Mouse (Mus musculus): Measurements from ENCODE around the gene Shisa9. TPM values are rescaled to one million over a fixed set of nuclear protein-coding genes. Genes with fewer than 3 reads are reported as not detected.

The Shisa9 gene
- polyA plus RNA-seq, 1 experiment from 2014 or later, result 1.0 TPM

DNA sequence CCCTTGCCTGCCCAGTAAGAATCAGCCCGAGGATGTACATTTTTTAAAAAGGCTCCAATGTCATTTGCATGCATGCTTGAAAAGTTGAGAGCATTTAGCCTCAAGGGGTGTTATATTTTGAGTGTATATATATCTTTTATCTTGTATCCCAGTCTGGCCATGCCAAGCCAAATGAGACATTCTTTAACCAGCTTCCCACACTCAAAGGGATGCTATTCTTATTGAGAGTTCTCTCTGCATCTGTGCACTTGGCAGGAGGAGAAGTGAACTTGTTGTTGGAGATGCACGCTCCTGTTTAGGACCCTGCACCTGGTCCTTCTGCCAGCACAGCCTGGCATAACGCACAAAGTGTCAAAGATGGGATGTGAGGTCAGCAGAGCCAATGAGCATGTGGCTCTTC is 135.6 kb downstream of the Shisa9 start:
- H3K27ac ChIP-seq (ENCODE audit: low read depth, low read length), result no peak overlapping the region
- H3K9ac ChIP-seq (ENCODE audit: low read depth, low read length), result no peak overlapping the region
- no peaks in the 10 kb centered on the region for H3K4me1 ChIP-seq (ENCODE audit: control insufficient read depth, insufficient read depth, low read length)
- no peaks in the 10 kb centered on the region for H3K27me3 ChIP-seq (ENCODE audit: control insufficient read depth, insufficient read depth, low read length)
- no peak overlapping the region for H3K4me2 ChIP-seq (replicated peaks; ENCODE audit: low read depth, low read length)
- 88% methylated on average over 3 of the region's 3 CpGs for WGBS
- no peak overlapping the region for H3K4me3 ChIP-seq (ENCODE audit: low read length)
- no peaks in the 10 kb centered on the region for H3K36me3 ChIP-seq (ENCODE audit: control insufficient read depth, insufficient read depth, low read length)
- ATAC-seq (ENCODE audit: low FRiP score, low TSS enrichment), result no peak
- H3K9me3 ChIP-seq (ENCODE audit: control insufficient read depth, low read length), result no peaks in the 10 kb centered on the region

GRCm38 (mm10) chr16:12129782-12130181 is 145.9 kb downstream of the Shisa9 start:
- H3K4me2 ChIP-seq (replicated peaks; ENCODE audit: low read depth, low read length), result no peak overlapping the region
- H3K4me3 ChIP-seq (ENCODE audit: low read length), result no peak overlapping the region
- no peaks in the 10 kb centered on the region for H3K9me3 ChIP-seq (ENCODE audit: control insufficient read depth, low read length)
- ATAC-seq (ENCODE audit: low FRiP score, low TSS enrichment), result no peak
- H3K36me3 ChIP-seq (ENCODE audit: control insufficient read depth, insufficient read depth, low read length), result no peaks in the 10 kb centered on the region
- no peak overlapping the region for H3K27ac ChIP-seq (ENCODE audit: low read depth, low read length)
- H3K9ac ChIP-seq (ENCODE audit: low read depth, low read length), result no peak overlapping the region
- 88% methylated on average over 3 of the region's 3 CpGs for WGBS
- no peaks in the 10 kb centered on the region for H3K4me1 ChIP-seq (ENCODE audit: control insufficient read depth, insufficient read depth, low read length)
- H3K27me3 ChIP-seq (ENCODE audit: control insufficient read depth, insufficient read depth, low read length), result no peaks in the 10 kb centered on the region

DNA sequence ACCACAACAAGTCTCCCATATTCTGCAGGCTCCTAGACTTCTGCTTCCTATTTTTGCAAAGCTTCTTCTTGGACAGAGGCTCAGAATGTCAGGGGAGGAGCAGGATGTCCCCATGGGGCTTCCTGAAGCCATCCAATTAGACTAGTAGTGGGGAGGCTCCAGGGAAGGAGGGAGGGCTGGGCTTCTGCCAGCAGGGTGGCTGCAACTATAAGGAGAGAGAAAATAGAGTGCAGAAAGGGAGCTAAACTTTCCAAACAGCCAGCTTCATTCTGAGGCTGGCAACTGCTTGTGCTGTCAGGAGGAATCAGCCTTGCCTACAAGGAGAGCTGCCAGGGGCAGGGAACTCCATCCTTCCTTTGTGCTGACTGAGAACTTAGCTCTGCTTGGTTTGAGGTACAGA is 162.8 kb downstream of the Shisa9 start:
- H3K36me3 ChIP-seq (ENCODE audit: control insufficient read depth, insufficient read depth, low read length), result no peaks in the 10 kb centered on the region
- no peak for ATAC-seq (ENCODE audit: low FRiP score, low TSS enrichment)
- no peak overlapping the region for H3K4me3 ChIP-seq (ENCODE audit: low read length)
- no peak overlapping the region for H3K9ac ChIP-seq (ENCODE audit: low read depth, low read length)
- no peaks in the 10 kb centered on the region for H3K9me3 ChIP-seq (ENCODE audit: control insufficient read depth, low read length)
- no peak overlapping the region for H3K27ac ChIP-seq (ENCODE audit: low read depth, low read length)
- no peaks in the 10 kb centered on the region for H3K27me3 ChIP-seq (ENCODE audit: control insufficient read depth, insufficient read depth, low read length)
- no peak overlapping the region for H3K4me2 ChIP-seq (replicated peaks; ENCODE audit: low read depth, low read length)
- no peaks in the 10 kb centered on the region for H3K4me1 ChIP-seq (ENCODE audit: control insufficient read depth, insufficient read depth, low read length)

DNA sequence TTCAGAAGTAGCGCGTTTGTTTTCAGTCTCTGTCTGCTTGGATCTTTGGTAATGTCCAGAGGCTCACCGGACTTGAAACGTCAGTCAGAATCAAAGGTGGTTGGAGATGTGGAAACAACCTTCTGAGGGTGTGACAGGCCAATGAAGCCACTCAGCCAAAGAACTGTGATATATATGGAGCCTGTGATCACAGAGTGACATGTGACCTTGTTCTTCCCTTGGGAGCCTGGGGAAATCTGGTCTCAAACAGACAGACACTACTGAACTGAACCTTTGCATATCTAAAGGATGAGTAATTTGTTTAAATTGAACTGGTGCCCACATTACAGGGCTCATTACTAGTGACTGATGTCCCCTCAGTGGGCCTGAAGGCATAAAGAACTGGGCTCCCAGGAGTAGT is 168.1 kb downstream of the Shisa9 start:
- WGBS, result 72% methylated on average over 4 of the region's 4 CpGs
- H3K27me3 ChIP-seq (ENCODE audit: control insufficient read depth, insufficient read depth, low read length), result no peaks in the 10 kb centered on the region
- no peaks in the 10 kb centered on the region for H3K4me1 ChIP-seq (ENCODE audit: control insufficient read depth, insufficient read depth, low read length)
- H3K4me3 ChIP-seq (ENCODE audit: low read length), result no peak overlapping the region
- H3K9me3 ChIP-seq (ENCODE audit: control insufficient read depth, low read length), result no peaks in the 10 kb centered on the region
- no peaks in the 10 kb centered on the region for H3K36me3 ChIP-seq (ENCODE audit: control insufficient read depth, insufficient read depth, low read length)
- H3K4me2 ChIP-seq (replicated peaks; ENCODE audit: low read depth, low read length), result no peak overlapping the region
- ATAC-seq (ENCODE audit: low FRiP score, low TSS enrichment), result no peak
- no peak overlapping the region for H3K27ac ChIP-seq (ENCODE audit: low read depth, low read length)
- H3K9ac ChIP-seq (ENCODE audit: low read depth, low read length), result no peak overlapping the region

GRCm38 (mm10) chr16:12154476-12154875 is 170.6 kb downstream of the Shisa9 start:
- ATAC-seq (ENCODE audit: low FRiP score, low TSS enrichment), result no peak
- 83% methylated on average over 2 of the region's 2 CpGs for WGBS
- H3K9me3 ChIP-seq (ENCODE audit: control insufficient read depth, low read length), result no peaks in the 10 kb centered on the region
- H3K4me3 ChIP-seq (ENCODE audit: low read length), result no peak overlapping the region
- H3K27me3 ChIP-seq (ENCODE audit: control insufficient read depth, insufficient read depth, low read length), result no peaks in the 10 kb centered on the region
- no peaks in the 10 kb centered on the region for H3K36me3 ChIP-seq (ENCODE audit: control insufficient read depth, insufficient read depth, low read length)
- no peak overlapping the region for H3K4me2 ChIP-seq (replicated peaks; ENCODE audit: low read depth, low read length)
- H3K27ac ChIP-seq (ENCODE audit: low read depth, low read length), result no peak overlapping the region
- no peak overlapping the region for H3K9ac ChIP-seq (ENCODE audit: low read depth, low read length)
- H3K4me1 ChIP-seq (ENCODE audit: control insufficient read depth, insufficient read depth, low read length), result no peaks in the 10 kb centered on the region

DNA sequence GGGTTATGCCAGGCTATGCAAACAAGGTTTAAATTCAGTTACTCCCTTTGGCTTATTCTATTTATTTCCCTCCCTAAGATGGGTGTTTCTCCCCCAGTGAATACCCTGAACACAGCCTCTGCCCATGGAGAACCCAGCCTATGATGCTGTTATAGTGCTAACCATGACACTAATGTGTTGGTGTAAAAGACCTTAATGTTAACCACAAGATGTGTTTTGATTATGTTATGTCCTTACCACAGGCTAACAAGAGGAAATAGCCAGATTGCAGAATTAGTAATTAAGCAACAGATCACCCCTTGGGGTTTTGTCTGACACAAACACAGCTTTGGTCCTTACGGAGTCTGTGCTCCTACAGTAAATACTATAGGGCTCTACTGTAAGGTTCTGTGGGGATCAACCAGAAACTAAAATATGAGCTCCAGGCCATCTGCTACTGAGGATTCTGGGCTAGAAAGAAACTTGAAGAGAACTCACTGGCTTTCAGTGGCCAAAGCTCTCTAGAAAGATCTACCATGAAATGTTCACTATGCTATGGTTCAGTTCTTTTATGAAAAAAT is 189.6 kb downstream of the Shisa9 start:
- no peaks in the 10 kb centered on the region for H3K4me1 ChIP-seq (ENCODE audit: control insufficient read depth, insufficient read depth, low read length)
- no peaks in the 10 kb centered on the region for H3K36me3 ChIP-seq (ENCODE audit: control insufficient read depth, insufficient read depth, low read length)
- no peaks in the 10 kb centered on the region for H3K9me3 ChIP-seq (ENCODE audit: control insufficient read depth, low read length)
- no peak overlapping the region for H3K9ac ChIP-seq (ENCODE audit: low read depth, low read length)
- 88% methylated on average over 1 of the region's 1 CpGs for WGBS
- no peak for ATAC-seq (ENCODE audit: low FRiP score, low TSS enrichment)
- no peak overlapping the region for H3K4me2 ChIP-seq (replicated peaks; ENCODE audit: low read depth, low read length)
- no peak overlapping the region for H3K27ac ChIP-seq (ENCODE audit: low read depth, low read length)
- H3K27me3 ChIP-seq (ENCODE audit: control insufficient read depth, insufficient read depth, low read length), result no peaks in the 10 kb centered on the region
- H3K4me3 ChIP-seq (ENCODE audit: low read length), result no peak overlapping the region

DNA sequence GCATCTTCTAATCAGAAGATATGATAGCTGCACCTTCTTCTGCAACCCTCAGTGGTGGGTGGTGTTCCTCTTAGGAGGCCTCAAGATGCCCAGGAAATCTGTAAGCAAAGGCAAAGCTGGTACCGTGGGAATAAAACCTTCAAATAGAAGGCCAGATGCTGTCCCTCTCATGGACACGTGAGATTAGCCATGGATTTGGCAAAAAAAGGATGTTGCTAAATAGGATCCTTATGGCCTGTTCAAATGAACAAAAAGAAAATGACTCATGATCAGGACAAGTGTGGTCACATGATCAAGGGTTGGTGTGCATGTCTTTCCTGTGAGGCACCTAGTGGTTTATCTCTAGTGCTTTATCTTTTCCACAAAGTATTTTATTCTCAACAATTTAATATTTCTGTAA is 194.1 kb downstream of the Shisa9 start:
- ATAC-seq (ENCODE audit: low FRiP score, low TSS enrichment), result no peak
- 90% methylated on average over 2 of the region's 2 CpGs for WGBS

DNA sequence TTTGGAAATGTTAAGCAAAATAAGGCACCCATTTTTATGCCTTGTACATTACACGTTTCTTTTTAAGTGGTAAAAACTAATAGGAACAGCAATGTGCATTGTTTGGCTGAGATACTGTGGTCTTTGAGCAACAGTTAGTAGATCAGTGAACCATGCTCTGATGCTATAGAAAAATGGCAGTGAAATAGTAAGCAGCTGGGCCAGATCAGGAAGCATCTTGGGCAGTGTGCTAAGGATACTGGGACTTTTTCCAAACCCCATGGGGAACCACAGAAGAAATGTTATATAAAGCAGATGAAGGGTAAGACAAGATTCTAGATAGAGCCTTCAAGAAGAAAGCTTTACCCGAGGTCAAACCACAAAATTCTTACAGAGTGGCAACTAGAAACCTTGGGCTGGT is 205.8 kb downstream of the Shisa9 start:
- H3K9me3 ChIP-seq (ENCODE audit: control insufficient read depth, low read length), result no peaks in the 10 kb centered on the region
- no peak overlapping the region for H3K4me3 ChIP-seq (ENCODE audit: low read length)
- H3K9ac ChIP-seq (ENCODE audit: low read depth, low read length), result no peak overlapping the region
- no peaks in the 10 kb centered on the region for H3K36me3 ChIP-seq (ENCODE audit: control insufficient read depth, insufficient read depth, low read length)
- H3K27me3 ChIP-seq (ENCODE audit: control insufficient read depth, insufficient read depth, low read length), result no peaks in the 10 kb centered on the region
- 67% methylated on average over 2 of the region's 2 CpGs for WGBS
- no peak for ATAC-seq (ENCODE audit: low FRiP score, low TSS enrichment)
- no peak overlapping the region for H3K4me2 ChIP-seq (replicated peaks; ENCODE audit: low read depth, low read length)
- H3K27ac ChIP-seq (ENCODE audit: low read depth, low read length), result no peak overlapping the region
- H3K4me1 ChIP-seq (ENCODE audit: control insufficient read depth, insufficient read depth, low read length), result no peaks in the 10 kb centered on the region

More for the DNA sequence above, 194.1 kb downstream of the Shisa9 start:
- H3K9ac ChIP-seq (ENCODE audit: low read depth, low read length), result no peak overlapping the region
- no peaks in the 10 kb centered on the region for H3K36me3 ChIP-seq (ENCODE audit: control insufficient read depth, insufficient read depth, low read length)
- no peaks in the 10 kb centered on the region for H3K4me1 ChIP-seq (ENCODE audit: control insufficient read depth, insufficient read depth, low read length)
- no peak overlapping the region for H3K27ac ChIP-seq (ENCODE audit: low read depth, low read length)
- no peaks in the 10 kb centered on the region for H3K9me3 ChIP-seq (ENCODE audit: control insufficient read depth, low read length)
- no peak overlapping the region for H3K4me3 ChIP-seq (ENCODE audit: low read length)
- no peaks in the 10 kb centered on the region for H3K27me3 ChIP-seq (ENCODE audit: control insufficient read depth, insufficient read depth, low read length)
- no peak overlapping the region for H3K4me2 ChIP-seq (replicated peaks; ENCODE audit: low read depth, low read length)

DNA sequence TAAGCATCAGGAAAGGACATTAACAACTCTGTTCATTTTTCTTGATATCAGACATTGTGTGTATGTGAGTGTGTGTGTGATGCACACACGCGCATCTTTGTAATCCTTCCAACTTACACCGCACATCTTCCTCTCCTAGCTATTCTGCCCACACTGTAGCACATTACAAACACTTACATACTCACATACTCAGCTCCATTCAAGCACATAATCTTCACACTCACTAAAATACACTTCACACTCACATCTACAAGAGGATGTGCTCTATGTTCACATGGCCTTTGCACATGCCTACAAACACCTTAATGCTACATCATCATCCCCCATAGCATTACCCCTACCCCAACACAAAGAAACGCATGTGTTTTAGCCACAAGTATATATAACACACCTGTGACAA is 212.9 kb downstream of the Shisa9 start:
- Histone ChIP-seq H3K27ac (ENCODE audit: low read depth, low read length) (no peak overlapping the region), H3K4me3 (ENCODE audit: low read length) (no peak overlapping the region), H3K4me2 (replicated peaks; ENCODE audit: low read depth, low read length) (no peak overlapping the region), H3K9ac (ENCODE audit: low read depth, low read length) (no peak overlapping the region), H3K27me3 (ENCODE audit: control insufficient read depth, insufficient read depth, low read length) (no peaks in the 10 kb centered on the region), H3K9me3 (ENCODE audit: control insufficient read depth, low read length) (no peaks in the 10 kb centered on the region), H3K4me1 (ENCODE audit: control insufficient read depth, insufficient read depth, low read length) (no peaks in the 10 kb centered on the region), H3K36me3 (ENCODE audit: control insufficient read depth, insufficient read depth, low read length) (no peaks in the 10 kb centered on the region)
- no peak for ATAC-seq (ENCODE audit: low FRiP score, low TSS enrichment)
- WGBS, result 94% methylated on average over 4 of the region's 4 CpGs
